Mouse (Mus musculus) heart, adult 8-10 months (tissue): Measurements from ENCODE around the gene Sytl5. TPM values are rescaled to one million over a fixed set of nuclear protein-coding genes. Genes with fewer than 3 reads are reported as not detected.

ENCODE experiments used
- DNase-seq: peaks from one replicate; pipeline ENCODE4 v3.0.0; 2022; ENCODE audit warnings: low spot score
- total RNA-seq, 4 experiments: library from RNA; stranded (reverse); gene quantifications; 2 replicates each; pipeline ENCODE4 v1.2.4; 2022

Sytl5 gene
- under 1 TPM in 3 of 4 experiments, not detected in 1; 0.12 to 0.30 (median 0.19) TPM for total RNA-seq

GRCm38 (mm10) chrX:9885322-9885721, at the start of gene Sytl5:
Gene Sytl5, plus strand, starts transcription at chrX:9885622.
- no peak for DNase-seq

GRCm38 (mm10) chrX:9846628-9847027, 38.8 kb upstream of the Sytl5 start, which contains the start of gene Hypm:
Gene Hypm, plus strand, starts transcription at chrX:9846928.
- DNase-seq: no peak

GRCm38 (mm10) chrX:9849403-9849802, 36.0 kb upstream of the Sytl5 start, which contains the start of gene H2al3:
Gene H2al3, plus strand, starts transcription at chrX:9849703.
- no peak for DNase-seq

GRCm38 (mm10) chrX:9861859-9862258, 23.6 kb upstream of the Sytl5 start:
- no peak for DNase-seq

DNA sequence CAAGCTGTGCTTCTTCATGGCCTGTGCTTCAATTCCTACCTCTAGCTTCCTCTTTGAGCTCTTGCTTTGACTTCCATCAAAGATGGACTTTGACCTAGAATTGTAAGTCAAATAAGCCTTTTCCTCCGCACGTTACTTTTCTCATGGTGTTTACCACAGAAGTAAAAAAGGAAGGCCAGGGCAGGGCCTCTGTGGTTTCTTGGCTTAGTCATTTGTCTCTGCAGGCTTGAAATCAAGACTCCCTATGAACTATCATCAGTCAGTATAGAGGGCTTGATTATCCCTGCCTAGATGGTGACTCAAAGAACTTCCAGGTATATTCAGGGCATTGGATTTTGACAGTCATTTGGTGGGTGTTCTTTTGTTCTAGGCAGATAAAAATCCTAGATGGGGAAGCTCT, 9.9 kb upstream of the Sytl5 start:
- DNase-seq: no peak

DNA sequence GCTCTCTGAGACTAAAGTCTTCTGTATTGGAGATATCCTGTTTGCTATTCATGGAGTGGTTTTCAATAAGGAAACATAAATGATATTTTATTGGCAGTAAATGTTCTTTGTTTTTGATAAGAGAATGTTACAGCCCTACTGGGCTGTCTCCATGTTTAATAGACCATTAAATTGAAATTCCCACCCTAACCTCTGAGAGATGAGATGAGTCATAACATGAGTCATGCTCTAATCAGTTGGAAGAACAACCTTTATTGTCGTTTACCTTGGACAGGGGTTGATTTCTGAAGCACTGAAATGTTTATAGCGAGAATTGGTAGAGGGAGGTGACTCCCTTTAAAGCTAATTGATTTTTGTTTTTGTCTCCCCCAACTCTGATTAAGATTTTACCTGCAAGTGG, 24.1 kb downstream of the Sytl5 start:
- no peak for DNase-seq

DNA sequence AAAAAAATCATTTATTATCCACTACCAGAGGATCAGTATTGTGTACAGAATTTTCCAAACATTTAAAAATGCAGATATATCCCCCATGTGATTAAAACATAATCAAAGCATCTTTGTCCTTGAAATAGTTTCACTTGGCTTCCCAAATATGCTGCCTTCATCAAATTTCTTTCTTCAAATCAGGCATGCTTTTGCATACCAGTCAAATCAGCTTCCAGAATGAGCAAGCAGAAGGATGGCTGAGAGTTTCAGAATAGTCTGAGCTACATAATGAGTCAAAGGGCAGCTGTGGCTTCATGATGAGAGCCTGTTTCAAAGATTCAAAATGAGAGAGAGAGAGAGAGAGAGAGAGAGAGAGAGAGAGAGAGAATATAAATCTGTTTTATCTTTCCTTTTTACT, 48.4 kb downstream of the Sytl5 start:
- no peak for DNase-seq

GRCm38 (mm10) chrX:9984094-9984669, 98.8 kb downstream of the Sytl5 start:
- no peak for DNase-seq

DNA sequence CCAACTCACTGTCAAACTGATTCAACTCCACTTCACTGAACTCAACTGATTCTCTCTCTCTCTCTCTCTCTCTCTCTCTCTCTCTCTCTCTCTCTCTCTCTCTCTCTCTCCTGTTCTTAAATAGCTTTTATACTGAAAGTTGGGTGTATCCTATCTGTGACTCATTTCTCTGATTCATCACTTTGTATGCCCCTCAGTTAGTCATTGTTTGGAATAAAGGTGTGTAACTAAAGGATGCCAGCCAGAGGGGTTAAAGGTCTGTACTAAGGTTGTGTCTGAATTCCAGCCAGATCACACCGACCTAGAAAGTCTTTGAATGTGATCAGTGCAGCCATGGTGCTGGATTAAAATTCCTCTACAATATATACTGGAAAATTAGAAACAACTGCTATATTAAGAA, 115.3 kb downstream of the Sytl5 start:
- no peak for DNase-seq

- DNase-seq: no peak
Observed at GRCm38 (mm10) chrX:10005946-10006345, 120.5 kb downstream of the Sytl5 start.

- no peak for DNase-seq
Observed at GRCm38 (mm10) chrX:10007675-10008270, 122.4 kb downstream of the Sytl5 start.

GRCm38 (mm10) chrX:10010202-10010601, 124.8 kb downstream of the Sytl5 start:
- DNase-seq: no peak

GRCm38 (mm10) chrX:10034666-10035065, 149.2 kb downstream of the Sytl5 start:
- no peak for DNase-seq

Other genes starting within 250 kb of the Sytl5 start
- gene Dynlt3, start 222.6 kb upstream of the Sytl5 start, total RNA-seq: 10 to 100 TPM; 47.8 to 70.5 (median 59.9) TPM
- gene Hypm, start 38.7 kb upstream of the Sytl5 start, total RNA-seq: not detected
- not detected for gene H2al3, start 35.9 kb upstream of the Sytl5 start, total RNA-seq
- 1 to 10 TPM; 2.2 to 3.8 (median 3.2) TPM for gene Srpx, start 232.1 kb downstream of the Sytl5 start, total RNA-seq